Mouse (Mus musculus) midbrain, postnatal 0 days (tissue): ENCODE measurements around the gene Usp10. TPM values are rescaled to one million over a fixed set of nuclear protein-coding genes. Genes with fewer than 3 reads are reported as not detected.

ENCODE experiments used
- ATAC-seq: fragments of 200-750 bp; cut with Nextera tagmentation; 2 replicates; pipeline ENCODE4 v1.8.0; 2017; ENCODE audit warnings: moderate number of reproducible peaks, mild to moderate bottlenecking, moderate TSS enrichment, moderate library complexity; ENCODE audit not compliant: low FRiP score
- DNase-seq: peaks from one replicate; pipeline ENCODE4 v3.0.0-alpha.2; 2015; ENCODE audit warnings: low spot score
- H3K27ac ChIP-seq: fragments of 300-500 bp; sonication (generic); 2 replicates; pipeline ENCODE4 v1.5.1; 2014; ENCODE audit warnings: low read depth, mild to moderate bottlenecking, low read length, mixed read lengths
- H3K27me3 ChIP-seq: fragments of 300-500 bp; sonication (generic); 2 replicates; pipeline ENCODE4 v1.6.1; 2014; ENCODE audit warnings: low read length, control low read depth, mixed read lengths; ENCODE audit not compliant: insufficient read depth
- H3K36me3 ChIP-seq: fragments of 300-500 bp; sonication (generic); 2 replicates; pipeline ENCODE4 v1.6.1; 2014; ENCODE audit warnings: low read length, control low read depth, mixed read lengths; ENCODE audit not compliant: insufficient read depth
- H3K4me1 ChIP-seq: fragments of 300-500 bp; sonication (generic); 2 replicates; pipeline ENCODE4 v1.6.1; 2014; ENCODE audit warnings: mild to moderate bottlenecking, control low read depth, antibody characterized with exemption, low read length, mixed read lengths; ENCODE audit not compliant: insufficient read depth
- H3K4me2 ChIP-seq: fragments of 300-500 bp; sonication (generic); 2 replicates; pipeline ENCODE4 v1.6.1; 2014; ENCODE audit warnings: low read depth, mild to moderate bottlenecking, low read length, mixed read lengths; ENCODE audit not compliant: poor library complexity, severe bottlenecking
- H3K4me3 ChIP-seq: fragments of 300-500 bp; sonication (generic); 2 replicates; pipeline ENCODE4 v1.5.1; 2014; ENCODE audit warnings: low read depth, mild to moderate bottlenecking, low read length, moderate library complexity
- H3K9ac ChIP-seq: fragments of 300-500 bp; sonication (generic); replicated peaks from 2 replicates; pipeline ENCODE4 v1.6.1; 2014; ENCODE audit warnings: mild to moderate bottlenecking, low read length, moderate library complexity, mixed read lengths; ENCODE audit not compliant: poor library complexity, severe bottlenecking
- H3K9me3 ChIP-seq: fragments of 300-500 bp; sonication (generic); 2 replicates; pipeline ENCODE4 v1.6.1; 2016; ENCODE audit warnings: low read length, control low read depth
- CTCF ChIP-seq: IDR thresholded peaks from 2 replicates; pipeline ENCODE4 v1.5.1; 2016; ENCODE audit warnings: antibody characterized with exemption, mild to moderate bottlenecking
- WGBS: fragments of 180-500 bp; shearing (Covaris S2); extraction: QIAGEN DNeasy Blood & Tissue Kit; methylation state at CpG from one replicate; pipeline ENCODE4 v1.1.7; 2014; 5-methylcytosine and 5-hydroxymethylcytosine counted together
- polyA plus RNA-seq: library from polyadenylated mRNA; unstranded; fragments of >200 nt; fragmentation: Nextera tagmentation; extraction: Ambion mirVana; gene quantifications from 2 replicates; pipeline ENCODE4 v1.2.1, GENCODE M21; 2015
- total RNA-seq: library from RNA; depleted of rRNA; stranded (reverse); fragments of >200 nt; gene quantifications from 2 replicates; pipeline ENCODE4 v1.2.3, GENCODE M21; 2014

Gene Usp10
- total and polyA plus RNA-seq, 2 experiments from 2014 or later: 88.8 to 93.6 TPM

GRCm38 (mm10) chr8:119931317-119931716 is 21.2 kb downstream of the Usp10 start:
- no peak overlapping the region for H3K9ac ChIP-seq
- no peaks in the 10 kb centered on the region for H3K27me3 ChIP-seq
- H3K4me2 ChIP-seq: no peak overlapping the region
- H3K27ac ChIP-seq: no peak overlapping the region
- no peak for ATAC-seq
- peaks cover 20% of the 10 kb centered on the region; the same call in 1 of the 2 replicates for H3K36me3 ChIP-seq
- no peak for TF ChIP-seq CTCF
- H3K4me1 ChIP-seq: no peaks in the 10 kb centered on the region
- 84% methylated on average over 4 of the region's 4 CpGs for WGBS
- H3K4me3 ChIP-seq: no peak overlapping the region
- H3K9me3 ChIP-seq: no peaks in the 10 kb centered on the region
- no peak for DNase-seq

- Histone ChIP-seq H3K4me1 (no peaks in the 10 kb centered on the region), H3K4me2 (no peak overlapping the region), H3K9me3 (no peaks in the 10 kb centered on the region), H3K27ac (no peak overlapping the region), H3K4me3 (no peak overlapping the region), H3K9ac (no peak overlapping the region), H3K36me3 (peaks cover 25% of the 10 kb centered on the region), H3K27me3 (no peaks in the 10 kb centered on the region)
- WGBS: 96% methylated on average over 4 of the region's 4 CpGs
- TF ChIP-seq CTCF: no peak
- DNase-seq (no peak), ATAC-seq (no peak)
Measured at GRCm38 (mm10) chr8:119933681-119934080, 23.5 kb downstream of the Usp10 start.

- no peaks in the 10 kb centered on the region for H3K4me1 ChIP-seq
- no peaks in the 10 kb centered on the region for H3K27me3 ChIP-seq
- no peak for TF ChIP-seq CTCF
- H3K4me3 ChIP-seq: no peak overlapping the region
- no peak overlapping the region; the same call in 1 of the 2 replicates for H3K9ac ChIP-seq
- peaks cover 35% of the 10 kb centered on the region for H3K36me3 ChIP-seq
- no peak overlapping the region for H3K4me2 ChIP-seq
- DNase-seq (no peak), ATAC-seq (no peak)
- 75% methylated on average over 6 of the region's 6 CpGs for WGBS
- no peak overlapping the region for H3K27ac ChIP-seq
- H3K9me3 ChIP-seq: no peaks in the 10 kb centered on the region
Measured at GRCm38 (mm10) chr8:119935541-119935940, 25.4 kb downstream of the Usp10 start.

DNA sequence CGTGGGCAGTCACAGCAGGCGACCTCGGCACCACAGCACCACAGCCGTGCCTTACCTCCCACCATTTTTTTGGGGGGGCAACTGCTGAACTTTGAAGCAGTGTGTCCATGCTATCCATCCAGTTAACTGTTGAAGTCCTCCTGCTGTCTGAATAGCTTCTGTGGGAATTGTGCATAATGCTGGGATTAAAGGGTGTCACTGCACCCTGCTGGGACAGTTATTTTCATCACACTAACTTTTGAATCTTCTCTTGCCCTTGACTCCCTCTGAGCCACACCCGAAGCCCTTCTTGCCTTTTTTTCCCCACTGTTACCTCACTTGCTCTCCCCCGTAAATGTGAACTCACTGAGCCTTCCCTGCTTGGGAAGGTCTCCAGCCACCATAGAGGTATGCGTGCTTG is 28.3 kb downstream of the Usp10 start:
- Histone ChIP-seq H3K27me3 (no peaks in the 10 kb centered on the region), H3K4me3 (no peak overlapping the region), H3K9ac (no peak overlapping the region), H3K27ac (no peak overlapping the region), H3K4me1 (no peaks in the 10 kb centered on the region), H3K9me3 (no peaks in the 10 kb centered on the region), H3K36me3 (peaks cover 40% of the 10 kb centered on the region), H3K4me2 (no peak overlapping the region)
- 76% methylated on average over 7 of the region's 7 CpGs for WGBS
- no peak for DNase-seq
- no peak for ATAC-seq
- no peak for TF ChIP-seq CTCF

- Histone ChIP-seq H3K9ac (no peak overlapping the region), H3K4me3 (no peak overlapping the region), H3K4me2 (no peak overlapping the region), H3K9me3 (no peaks in the 10 kb centered on the region), H3K36me3 (peaks cover 33% of the 10 kb centered on the region), H3K27ac (no peak overlapping the region), H3K27me3 (no peaks in the 10 kb centered on the region), H3K4me1 (no peaks in the 10 kb centered on the region)
- 75% methylated on average over 2 of the region's 2 CpGs for WGBS
- DNase-seq: peak; percentile 52
- TF ChIP-seq CTCF: no peak
- ATAC-seq: no peak
Measured at GRCm38 (mm10) chr8:119939336-119939735, 29.2 kb downstream of the Usp10 start.

GRCm38 (mm10) chr8:119941471-119941870 is 31.3 kb downstream of the Usp10 start:
- Histone ChIP-seq H3K36me3 (peaks cover 33% of the 10 kb centered on the region), H3K9me3 (no peaks in the 10 kb centered on the region), H3K27me3 (no peaks in the 10 kb centered on the region), H3K27ac (no peak overlapping the region), H3K4me3 (no peak overlapping the region), H3K9ac (no peak overlapping the region), H3K4me1 (no peaks in the 10 kb centered on the region), H3K4me2 (no peak overlapping the region)
- no peak for ATAC-seq
- TF ChIP-seq CTCF: no peak
- WGBS: 94% methylated on average over 18 of the region's 18 CpGs
- DNase-seq: peak; percentile 16
